Mouse (Mus musculus) spleen, postnatal 36 days (tissue): Measurements from ENCODE around the gene Emc8.

Experiments used
- DNase-seq, 2 experiments: peaks; one replicate each; pipeline ENCODE4 v3.0.0; 2022; ENCODE audit warnings: low spot score in 2 of 2, mixed read lengths in 1 of 2

Emc8 gene

GRCm38 (mm10) chr8:120642031-120642662 lies 26.2 kb downstream of the Emc8 start:
- no peak for DNase-seq

- no peak for DNase-seq
Measured at GRCm38 (mm10) chr8:120641245-120641644, 27.1 kb downstream of the Emc8 start.

- peak; percentile 23 to 29 for DNase-seq
Measured at GRCm38 (mm10) chr8:120634329-120634839, 34.0 kb downstream of the Emc8 start.

GRCm38 (mm10) chr8:120633665-120634271 lies 34.6 kb downstream of the Emc8 start:
- no peak for DNase-seq

- DNase-seq = no peak
Measured at GRCm38 (mm10) chr8:120632969-120633664, 35.3 kb downstream of the Emc8 start.

- no peak for DNase-seq
Measured at GRCm38 (mm10) chr8:120631441-120632375, 36.7 kb downstream of the Emc8 start.

GRCm38 (mm10) chr8:120630848-120631247 lies 37.5 kb downstream of the Emc8 start:
- no peak for DNase-seq

GRCm38 (mm10) chr8:120630031-120630430 lies 38.3 kb downstream of the Emc8 start:
- no peak for DNase-seq

GRCm38 (mm10) chr8:120627298-120627697 lies 41.1 kb downstream of the Emc8 start:
- no peak for DNase-seq

GRCm38 (mm10) chr8:120626461-120626860 lies 41.9 kb downstream of the Emc8 start:
- DNase-seq = no peak

- DNase-seq = no peak
Measured at GRCm38 (mm10) chr8:120623608-120624007, 44.8 kb downstream of the Emc8 start.

- DNase-seq = no peak
Measured at GRCm38 (mm10) chr8:120622161-120622560, 46.2 kb downstream of the Emc8 start.

- no peak for DNase-seq
Measured at GRCm38 (mm10) chr8:120620441-120620840, 47.9 kb downstream of the Emc8 start.

- DNase-seq = no peak
Measured at GRCm38 (mm10) chr8:120619235-120620180, 48.9 kb downstream of the Emc8 start.

GRCm38 (mm10) chr8:120618110-120618509 lies 50.3 kb downstream of the Emc8 start:
- DNase-seq = peak; percentile 31 to 47

GRCm38 (mm10) chr8:120616663-120617626 lies 51.4 kb downstream of the Emc8 start:
- DNase-seq = no peak

- no peak for DNase-seq
Measured at GRCm38 (mm10) chr8:120614491-120614890, 53.9 kb downstream of the Emc8 start.

GRCm38 (mm10) chr8:120610824-120611223 lies 57.5 kb downstream of the Emc8 start:
- DNase-seq = no peak

- DNase-seq = peak; percentile 48 to 58
Measured at GRCm38 (mm10) chr8:120607885-120608284, 60.5 kb downstream of the Emc8 start.
